Mouse (Mus musculus) neural tube, embryonic 13.5 days (tissue): Measurements from ENCODE around the gene Mapk7. TPM values are rescaled to one million over a fixed set of nuclear protein-coding genes. Genes with fewer than 3 reads are reported as not detected.
A peak's percentile ranks its signal among the peaks of the same experiment; 100 is the strongest.

ENCODE experiments used
- ATAC-seq: fragments of 200-750 bp; cut with Nextera tagmentation; 2 replicates; pipeline ENCODE4 v1.8.0; 2017; ENCODE audit warnings: low read depth, mild to moderate bottlenecking, moderate TSS enrichment, moderate library complexity
- H3K27ac ChIP-seq: fragments of 300-500 bp; sonication (generic); replicated peaks from 2 replicates; pipeline ENCODE4 v1.5.1; 2015; ENCODE audit warnings: moderate library complexity, mild to moderate bottlenecking, inconsistent platforms
- H3K27me3 ChIP-seq: fragments of 300-500 bp; sonication (generic); 2 replicates; pipeline ENCODE4 v1.6.1; 2015; ENCODE audit warnings: mild to moderate bottlenecking, inconsistent platforms
- H3K36me3 ChIP-seq: fragments of 300-500 bp; sonication (generic); 2 replicates; pipeline ENCODE4 v1.6.1; 2015; ENCODE audit warnings: mild to moderate bottlenecking, inconsistent platforms
- H3K4me1 ChIP-seq: fragments of 300-500 bp; sonication (generic); replicated peaks from 2 replicates; pipeline ENCODE4 v1.6.1; 2015; ENCODE audit warnings: inconsistent platforms
- H3K4me2 ChIP-seq: fragments of 300-500 bp; sonication (generic); 2 replicates; pipeline ENCODE4 v1.6.1; 2015; ENCODE audit warnings: inconsistent platforms, mild to moderate bottlenecking, moderate library complexity
- H3K4me3 ChIP-seq: fragments of 300-500 bp; sonication (generic); 2 replicates; pipeline ENCODE4 v1.5.1; 2015; ENCODE audit warnings: mild to moderate bottlenecking, inconsistent platforms
- H3K9ac ChIP-seq: fragments of 300-500 bp; sonication (generic); 2 replicates; pipeline ENCODE4 v1.6.1; 2015; ENCODE audit warnings: moderate library complexity, mild to moderate bottlenecking, inconsistent platforms
- H3K9me3 ChIP-seq: fragments of 300-500 bp; sonication (generic); 2 replicates; pipeline ENCODE4 v1.6.1; 2016; ENCODE audit warnings: inconsistent platforms
- WGBS: fragments of 180-500 bp; shearing (Covaris S2); methylation state at CpG from one replicate; pipeline ENCODE4 v1.1.7; 2015; 5-methylcytosine and 5-hydroxymethylcytosine counted together
- polyA plus RNA-seq: library from polyadenylated mRNA; unstranded; fragments of >200 nt; fragmentation: Nextera tagmentation; extraction: Ambion mirVana; gene quantifications from 2 replicates; pipeline ENCODE4 v1.2.1, GENCODE M21; 2015

Gene Mapk7
- polyA plus RNA-seq, 1 experiment from 2014 or later, result 73.6 TPM

DNA sequence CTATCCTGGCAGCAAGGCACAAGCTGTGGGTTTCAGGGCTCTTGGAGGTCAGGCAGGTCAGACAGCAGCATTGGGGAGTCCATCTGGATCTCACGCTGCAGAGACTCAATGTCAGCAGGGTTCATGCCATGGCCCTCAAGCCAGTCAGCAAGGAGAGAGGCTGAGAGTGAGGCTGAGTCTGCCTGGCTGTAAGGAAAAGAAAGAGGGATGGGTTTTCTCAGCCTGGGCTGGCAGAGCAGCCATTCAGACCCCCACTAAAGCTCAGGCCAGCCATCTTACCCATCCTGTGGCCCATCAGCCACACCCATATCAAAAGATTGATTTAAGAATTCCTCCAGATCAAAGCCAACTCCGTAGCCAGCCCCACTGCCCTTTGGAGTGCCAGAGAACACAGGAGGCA lies 5.1 kb downstream of the Mapk7 start:
- peaks cover 55% of the 10 kb centered on the region for H3K36me3 ChIP-seq
- ATAC-seq, result no peak
- H3K27me3 ChIP-seq, result no peaks in the 10 kb centered on the region
- WGBS, result 93% methylated on average over 2 of the region's 2 CpGs
- H3K4me1 ChIP-seq, result peaks cover 87% of the 10 kb centered on the region
- 0 out of 2 replicates have a peak overlapping the region, but pooled peaks have one; percentile 22 for H3K9ac ChIP-seq
- no peaks in the 10 kb centered on the region for H3K9me3 ChIP-seq
- H3K27ac ChIP-seq, result no peak overlapping the region
- H3K4me2 ChIP-seq, result no peak overlapping the region
- no peak overlapping the region for H3K4me3 ChIP-seq

GRCm38 (mm10) chr11:61487936-61488335 lies 6.3 kb downstream of the Mapk7 start:
- no peak for ATAC-seq
- Histone ChIP-seq H3K9ac (no peak overlapping the region), H3K9me3 (no peaks in the 10 kb centered on the region), H3K27me3 (no peaks in the 10 kb centered on the region), H3K27ac (peak overlapping the region; percentile 95), H3K4me1 (peaks cover 93% of the 10 kb centered on the region), H3K36me3 (peaks cover 55% of the 10 kb centered on the region), H3K4me3 (no peak overlapping the region), H3K4me2 (peak overlapping the region; percentile 51; the same call in 1 of the 2 replicates)
- 74% methylated on average over 7 of the region's 7 CpGs for WGBS

GRCm38 (mm10) chr11:61487401-61487800 lies 6.8 kb downstream of the Mapk7 start:
- WGBS, result 23% methylated on average over 2 of the region's 2 CpGs
- Histone ChIP-seq H3K4me1 (peaks cover 88% of the 10 kb centered on the region), H3K27ac (peak overlapping the region; percentile 95), H3K9me3 (no peaks in the 10 kb centered on the region), H3K4me2 (peak overlapping the region; percentile 51), H3K9ac (no peak overlapping the region), H3K36me3 (peaks cover 50% of the 10 kb centered on the region), H3K4me3 (no peak overlapping the region), H3K27me3 (no peaks in the 10 kb centered on the region)
- ATAC-seq, result peak; percentile 32; the same call in 1 of the 2 replicates

- H3K4me1 ChIP-seq, result peaks cover 85% of the 10 kb centered on the region
- H3K4me2 ChIP-seq, result peak overlapping the region; percentile 51
Observed at GRCm38 (mm10) chr11:61486458-61487219, 7.6 kb downstream of the Mapk7 start.

GRCm38 (mm10) chr11:61485541-61486457 lies 8.4 kb downstream of the Mapk7 start:
- WGBS, result 46% methylated on average over 22 of the region's 22 CpGs
- H3K27me3 ChIP-seq, result no peaks in the 10 kb centered on the region
- H3K27ac ChIP-seq, result peak overlapping the region; percentile 95
- H3K9me3 ChIP-seq, result no peaks in the 10 kb centered on the region
- H3K36me3 ChIP-seq, result peaks cover 34% of the 10 kb centered on the region
- peak overlapping the region; percentile 65 for H3K9ac ChIP-seq
- no peak for ATAC-seq
- H3K4me2 ChIP-seq, result peak overlapping the region; percentile 51
- peak overlapping the region; percentile 31 for H3K4me3 ChIP-seq
- H3K4me1 ChIP-seq, result peaks cover 76% of the 10 kb centered on the region

More at GRCm38 (mm10) chr11:61486458-61487219, 7.6 kb downstream of the Mapk7 start:
- no peaks in the 10 kb centered on the region for H3K9me3 ChIP-seq
- no peaks in the 10 kb centered on the region for H3K27me3 ChIP-seq
- ATAC-seq, result no peak
- peak overlapping the region; percentile 65 for H3K9ac ChIP-seq
- peak overlapping the region; percentile 95 for H3K27ac ChIP-seq
- H3K4me3 ChIP-seq, result peak overlapping the region; percentile 31
- 86% methylated on average over 14 of the region's 14 CpGs for WGBS
- H3K36me3 ChIP-seq, result peaks cover 43% of the 10 kb centered on the region

DNA sequence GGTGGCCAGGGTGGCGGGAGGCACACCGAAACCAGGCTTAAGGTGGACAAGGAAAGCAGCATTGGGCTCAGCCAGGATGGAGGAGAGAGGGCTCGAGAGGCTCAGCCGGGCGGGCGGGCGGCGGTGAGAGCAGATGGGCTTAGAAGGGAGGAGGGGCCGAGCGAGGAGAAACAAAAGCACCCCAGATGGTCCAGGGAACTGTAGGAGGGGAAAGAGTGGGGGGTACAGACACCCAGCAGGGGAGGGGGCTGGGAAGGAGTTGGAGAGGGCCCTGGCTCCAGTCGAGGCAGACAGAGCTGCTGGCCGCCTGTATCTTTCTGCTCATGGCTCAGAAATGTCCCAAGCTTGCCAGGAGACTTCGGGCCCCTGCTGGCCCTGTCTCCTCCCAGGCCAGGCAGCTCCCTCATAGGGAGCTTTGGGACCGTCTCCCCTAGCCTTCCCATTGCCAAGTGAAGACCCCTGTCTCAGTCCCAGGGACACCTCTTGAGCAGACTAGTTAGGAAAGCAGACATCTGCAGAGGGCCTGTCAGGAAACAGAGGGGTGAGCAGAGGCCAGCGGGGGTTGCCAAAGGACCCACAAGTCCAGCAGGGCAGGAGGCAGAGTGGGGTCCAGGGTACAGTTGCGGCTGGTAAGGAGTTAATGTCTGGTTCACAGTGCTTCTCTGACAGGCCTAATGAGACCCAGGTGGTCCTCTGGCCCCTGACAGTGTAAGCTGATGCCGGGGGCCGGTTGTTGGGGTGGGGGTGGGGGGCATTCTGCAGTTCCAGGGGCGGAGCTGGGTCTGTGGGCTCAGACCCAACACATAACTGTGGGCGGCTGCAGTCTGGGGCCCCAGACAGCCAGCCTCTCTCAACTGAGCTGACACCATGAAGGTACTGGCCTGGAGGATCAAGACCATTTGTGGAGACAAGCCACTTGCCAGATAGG lies 9.3 kb downstream of the Mapk7 start, which contains the start of gene Mfap4:
Mfap4 (plus strand) TSS at position 819 of the 928 bp plus-strand sequence.
- peak within 1 kb of the TSS; percentile 65 for H3K9ac ChIP-seq
- peak; percentile 85 for ATAC-seq
- WGBS, result 5% methylated on average over 20 of the region's 20 CpGs
- H3K4me3 ChIP-seq, result peak within 1 kb of the TSS; percentile 31
- peak within 1 kb of the TSS; percentile 95 for H3K27ac ChIP-seq
- peak within 1 kb of the TSS; percentile 51 for H3K4me2 ChIP-seq
- no peaks in the 10 kb centered on the region for H3K9me3 ChIP-seq
- peaks cover 67% of the 10 kb centered on the region for H3K4me1 ChIP-seq
- H3K27me3 ChIP-seq, result no peaks in the 10 kb centered on the region
- H3K36me3 ChIP-seq, result peaks cover 25% of the 10 kb centered on the region

DNA sequence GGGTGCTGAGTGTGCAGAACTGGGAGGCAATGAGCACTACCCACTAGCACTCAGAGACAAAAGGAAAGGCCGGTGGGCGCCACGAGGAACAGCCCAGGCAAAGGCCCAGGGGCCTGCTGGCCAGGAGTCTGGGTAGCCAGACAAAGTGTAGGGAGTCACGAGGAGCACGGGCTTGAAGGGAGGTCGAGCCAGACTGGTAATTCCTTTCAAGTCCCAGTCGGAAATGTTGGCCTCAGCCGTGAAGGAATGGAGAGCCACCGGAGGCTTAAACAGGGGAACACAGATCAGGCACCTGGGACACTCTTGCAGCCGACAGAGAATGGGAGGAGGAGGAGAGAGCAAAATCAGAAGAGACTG lies 10.0 kb downstream of the Mapk7 start:
- H3K9me3 ChIP-seq, result no peaks in the 10 kb centered on the region
- H3K9ac ChIP-seq, result peak overlapping the region; percentile 52
- H3K4me1 ChIP-seq, result peaks cover 61% of the 10 kb centered on the region
- H3K4me3 ChIP-seq, result no peak overlapping the region
- WGBS, result 10% methylated on average over 10 of the region's 10 CpGs
- peaks cover 19% of the 10 kb centered on the region for H3K36me3 ChIP-seq
- H3K27ac ChIP-seq, result peak overlapping the region; percentile 95
- no peaks in the 10 kb centered on the region for H3K27me3 ChIP-seq
- H3K4me2 ChIP-seq, result peak overlapping the region; percentile 51
- peak; percentile 2; the same call in 1 of the 2 replicates for ATAC-seq

- Histone ChIP-seq H3K36me3 (peaks cover 10% of the 10 kb centered on the region), H3K4me2 (no peak overlapping the region), H3K9ac (no peak overlapping the region), H3K9me3 (no peaks in the 10 kb centered on the region), H3K4me1 (peaks cover 53% of the 10 kb centered on the region), H3K27ac (peak overlapping the region; percentile 95), H3K27me3 (no peaks in the 10 kb centered on the region), H3K4me3 (no peak overlapping the region)
- no peak for ATAC-seq
- WGBS, result 74% methylated on average over 13 of the region's 13 CpGs
Observed at GRCm38 (mm10) chr11:61483226-61483845, 10.9 kb downstream of the Mapk7 start.

DNA sequence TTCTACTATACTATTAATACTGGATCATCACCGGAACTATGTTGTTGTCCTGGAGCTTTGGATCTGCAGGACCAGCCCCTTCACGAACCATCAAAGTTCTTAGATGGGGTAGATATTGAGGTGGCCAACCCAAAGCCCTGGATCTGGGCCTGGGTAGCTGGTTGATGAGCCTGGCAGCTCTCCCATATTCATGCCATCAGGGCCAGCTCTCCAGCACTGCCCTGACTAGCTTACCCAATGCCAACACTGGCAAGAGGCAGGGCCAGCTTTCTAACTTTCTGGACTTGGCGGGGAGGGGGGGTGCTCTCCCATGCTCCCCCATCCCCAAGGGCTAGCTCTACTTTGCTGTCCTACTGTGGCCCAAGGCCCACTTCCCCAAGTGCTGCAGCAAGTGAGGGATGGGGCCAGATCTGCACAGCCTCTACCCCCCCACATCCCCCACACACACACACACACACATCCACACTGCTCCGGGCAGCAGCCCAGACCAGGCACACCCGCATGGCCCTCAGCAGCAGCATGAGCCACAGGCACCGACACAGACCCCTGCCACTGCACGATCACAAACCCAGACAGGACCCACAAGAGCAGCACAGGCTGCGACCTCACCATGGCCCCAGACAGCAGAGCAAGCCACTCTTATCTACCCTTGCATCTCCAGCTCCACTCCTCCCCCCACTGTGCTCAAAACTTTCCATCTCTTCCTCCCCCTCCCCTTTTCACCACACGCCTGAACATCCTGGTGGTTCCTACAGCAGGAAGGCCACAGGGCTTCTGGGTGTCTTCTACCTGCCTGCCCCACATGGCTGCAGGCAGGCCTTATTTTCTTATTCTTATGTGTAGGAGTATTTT lies 12.7 kb downstream of the Mapk7 start:
- H3K9me3 ChIP-seq, result no peaks in the 10 kb centered on the region
- ATAC-seq, result no peak
- no peak overlapping the region for H3K4me3 ChIP-seq
- no peak overlapping the region for H3K27ac ChIP-seq
- no peaks in the 10 kb centered on the region for H3K36me3 ChIP-seq
- H3K4me2 ChIP-seq, result no peak overlapping the region
- H3K27me3 ChIP-seq, result no peaks in the 10 kb centered on the region
- 84% methylated on average over 9 of the region's 9 CpGs for WGBS
- H3K4me1 ChIP-seq, result peaks cover 49% of the 10 kb centered on the region
- H3K9ac ChIP-seq, result no peak overlapping the region

DNA sequence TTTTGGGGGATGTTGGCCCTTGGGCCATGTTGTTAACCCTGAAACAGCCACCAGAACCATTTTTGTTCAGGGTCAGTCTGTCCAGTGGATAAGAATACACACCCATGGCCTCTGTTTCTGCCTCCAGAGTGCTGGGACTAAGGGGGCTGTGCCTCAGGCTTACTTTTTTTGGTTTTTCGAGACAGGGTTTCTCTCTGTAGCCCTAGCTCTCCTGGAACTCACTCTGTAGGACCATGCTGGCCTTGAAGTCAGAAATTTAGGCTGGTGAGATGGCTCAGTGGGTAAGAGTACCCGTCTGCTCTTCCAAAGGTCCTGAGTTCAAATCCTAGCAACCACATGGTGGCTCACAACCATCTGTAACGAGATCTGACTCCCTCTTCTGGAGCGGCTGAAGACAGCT lies 15.4 kb downstream of the Mapk7 start:
- Histone ChIP-seq H3K4me1 (peaks cover 22% of the 10 kb centered on the region), H3K4me2 (no peak overlapping the region), H3K9ac (no peak overlapping the region), H3K9me3 (no peaks in the 10 kb centered on the region), H3K27ac (no peak overlapping the region), H3K4me3 (no peak overlapping the region), H3K27me3 (no peaks in the 10 kb centered on the region), H3K36me3 (no peaks in the 10 kb centered on the region)
- 83% methylated on average over 4 of the region's 4 CpGs for WGBS
- ATAC-seq, result no peak
